Mouse (Mus musculus) heart, embryonic 12.5 days (tissue): ENCODE measurements around the gene Patj. TPM values are rescaled to one million over a fixed set of nuclear protein-coding genes. Genes with fewer than 3 reads are reported as not detected.

Experiments used
- ATAC-seq: fragments of 200-750 bp; cut with Nextera tagmentation; 2 replicates; pipeline ENCODE4 v1.8.0; 2017; ENCODE audit warnings: moderate TSS enrichment, moderate library complexity; ENCODE audit not compliant: insufficient number of reproducible peaks, low FRiP score
- H3K27ac ChIP-seq: fragments of 300-500 bp; sonication (generic); 2 replicates; pipeline ENCODE4 v1.5.1; 2016; ENCODE audit warnings: mild to moderate bottlenecking, moderate library complexity; ENCODE audit not compliant: poor library complexity, severe bottlenecking
- H3K27me3 ChIP-seq: fragments of 300-500 bp; sonication (generic); replicated peaks from 2 replicates; pipeline ENCODE4 v1.6.1; 2016; ENCODE audit warnings: mild to moderate bottlenecking, moderate library complexity
- H3K36me3 ChIP-seq: fragments of 300-500 bp; sonication (generic); 2 replicates; pipeline ENCODE4 v1.6.1; 2016; ENCODE audit warnings: mild to moderate bottlenecking, moderate library complexity
- H3K4me1 ChIP-seq: fragments of 300-500 bp; sonication (generic); replicated peaks from 2 replicates; pipeline ENCODE4 v1.6.1; 2016; ENCODE audit warnings: mild to moderate bottlenecking
- H3K4me2 ChIP-seq: fragments of 300-500 bp; sonication (generic); 2 replicates; pipeline ENCODE4 v1.6.1; 2016; ENCODE audit warnings: mild to moderate bottlenecking, moderate library complexity
- H3K4me3 ChIP-seq: fragments of 300-500 bp; sonication (generic); 2 replicates; pipeline ENCODE4 v1.5.1; 2016; ENCODE audit warnings: mild to moderate bottlenecking
- H3K9ac ChIP-seq: fragments of 300-500 bp; sonication (generic); 2 replicates; pipeline ENCODE4 v1.6.1; 2016; ENCODE audit warnings: mild to moderate bottlenecking, moderate library complexity
- H3K9me3 ChIP-seq: fragments of 300-500 bp; sonication (generic); replicated peaks from 2 replicates; pipeline ENCODE4 v1.6.1; 2016; ENCODE audit warnings: mild to moderate bottlenecking, moderate library complexity
- WGBS: fragments of 180-500 bp; shearing (Covaris S2); methylation state at CpG from one replicate; pipeline ENCODE4 v1.1.7; 2016; 5-methylcytosine and 5-hydroxymethylcytosine counted together
- polyA plus RNA-seq: library from polyadenylated mRNA; unstranded; fragments of >200 nt; fragmentation: Nextera tagmentation; extraction: Ambion mirVana; gene quantifications from 2 replicates; pipeline ENCODE4 v1.2.1, GENCODE M21; 2016

Gene Patj
- polyA plus RNA-seq, 1 experiment from 2014 or later: 14.8 TPM

DNA sequence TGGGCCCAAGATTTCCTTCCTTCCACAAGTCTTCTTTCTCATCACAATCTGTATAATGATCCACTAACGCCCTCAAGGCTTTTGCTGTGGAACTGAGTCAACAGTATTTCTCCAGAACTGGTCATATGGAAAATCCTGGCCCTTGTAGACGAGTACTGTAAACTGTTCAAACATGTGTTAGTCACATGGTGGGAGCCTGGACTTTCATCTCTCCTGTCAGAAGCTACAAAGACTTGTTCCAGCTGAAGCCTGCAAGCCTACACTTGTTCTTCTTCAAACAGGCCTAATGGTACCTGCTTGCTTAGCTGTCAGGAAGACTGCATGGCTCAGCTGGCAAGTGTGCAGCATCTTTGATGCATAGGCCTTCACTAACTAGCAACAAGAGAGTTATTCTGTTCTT lies 264.9 kb downstream of the Patj start:
- no peak overlapping the region for H3K27ac ChIP-seq
- no peaks in the 10 kb centered on the region for H3K27me3 ChIP-seq
- 68% methylated on average over 2 of the region's 2 CpGs for WGBS
- H3K36me3 ChIP-seq: 0 out of 2 replicates have a peak, but pooled peaks cover 6% of the 10 kb centered on the region
- no peak overlapping the region for H3K4me3 ChIP-seq
- peaks cover 12% of the 10 kb centered on the region; the same call in 1 of the 2 replicates for H3K9me3 ChIP-seq
- H3K4me2 ChIP-seq: no peak overlapping the region
- no peak overlapping the region for H3K9ac ChIP-seq
- no peak for ATAC-seq
- H3K4me1 ChIP-seq: 0 out of 2 replicates have a peak, but pooled peaks cover 7% of the 10 kb centered on the region

GRCm38 (mm10) chr4:98665884-98666283 lies 270.3 kb downstream of the Patj start:
- Histone ChIP-seq H3K27ac (no peak overlapping the region), H3K4me1 (peaks cover 11% of the 10 kb centered on the region; the same call in 1 of the 2 replicates), H3K4me3 (no peak overlapping the region), H3K4me2 (no peak overlapping the region), H3K27me3 (no peaks in the 10 kb centered on the region), H3K9me3 (peaks cover 12% of the 10 kb centered on the region; the same call in 1 of the 2 replicates), H3K9ac (no peak overlapping the region), H3K36me3 (0 out of 2 replicates have a peak, but pooled peaks cover 6% of the 10 kb centered on the region)
- ATAC-seq: no peak
- 89% methylated on average over 7 of the region's 7 CpGs for WGBS

DNA sequence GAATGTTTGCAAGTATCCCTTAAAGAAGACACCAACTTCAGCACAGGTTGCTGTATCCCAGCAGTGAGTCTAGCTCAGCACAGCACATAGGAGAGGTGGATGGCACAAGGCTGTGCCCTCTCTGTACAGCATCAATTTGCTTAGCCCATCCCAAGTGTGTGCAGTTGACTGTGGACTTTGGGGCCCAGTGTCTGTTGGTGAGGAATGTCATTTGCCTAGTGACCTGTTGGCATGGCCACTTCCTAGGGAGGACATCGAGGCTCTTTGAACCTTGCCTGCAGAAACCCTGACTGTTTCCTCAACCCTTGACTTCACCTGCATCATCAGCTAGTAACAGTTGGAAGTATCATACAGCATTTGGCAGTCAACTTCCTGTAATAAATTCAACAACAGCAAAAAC lies 270.9 kb downstream of the Patj start:
- no peak overlapping the region for H3K4me3 ChIP-seq
- no peak overlapping the region for H3K4me2 ChIP-seq
- no peak overlapping the region for H3K27ac ChIP-seq
- ATAC-seq: no peak
- 0 out of 2 replicates have a peak, but pooled peaks cover 6% of the 10 kb centered on the region for H3K36me3 ChIP-seq
- peaks cover 12% of the 10 kb centered on the region; the same call in 1 of the 2 replicates for H3K9me3 ChIP-seq
- no peaks in the 10 kb centered on the region for H3K27me3 ChIP-seq
- no peak overlapping the region for H3K9ac ChIP-seq
- H3K4me1 ChIP-seq: peaks cover 11% of the 10 kb centered on the region; the same call in 1 of the 2 replicates
- 79% methylated on average over 1 of the region's 1 CpGs for WGBS

DNA sequence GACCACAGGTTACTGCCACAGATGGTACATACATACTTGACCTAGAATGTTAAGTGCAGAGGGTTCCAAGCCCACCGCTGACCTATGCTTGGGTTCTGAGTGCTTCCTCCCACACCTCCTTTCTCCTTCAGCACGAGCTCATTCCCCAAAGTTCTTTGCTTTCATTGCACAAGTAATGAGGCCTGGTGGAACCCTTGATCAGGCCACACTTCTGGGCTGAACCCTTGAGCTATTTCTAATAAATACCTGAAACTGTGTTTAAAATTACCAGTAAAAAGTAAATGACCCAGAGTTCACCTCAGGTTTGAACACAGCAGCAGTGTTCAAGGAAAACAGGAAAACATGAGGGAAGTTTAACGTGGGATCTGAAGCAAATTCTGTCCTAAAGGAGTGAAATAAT lies 271.4 kb downstream of the Patj start:
- H3K27ac ChIP-seq: no peak overlapping the region

GRCm38 (mm10) chr4:98677506-98677905 lies 281.9 kb downstream of the Patj start:
- ATAC-seq: no peak
- Histone ChIP-seq H3K4me2 (no peak overlapping the region), H3K4me3 (no peak overlapping the region), H3K4me1 (no peaks in the 10 kb centered on the region), H3K9me3 (no peaks in the 10 kb centered on the region), H3K27ac (no peak overlapping the region), H3K36me3 (no peaks in the 10 kb centered on the region), H3K9ac (no peak overlapping the region), H3K27me3 (no peaks in the 10 kb centered on the region)
- 78% methylated on average over 9 of the region's 9 CpGs for WGBS

More for the DNA sequence above, 271.4 kb downstream of the Patj start:
- no peak for ATAC-seq
- Histone ChIP-seq H3K9me3 (peaks cover 12% of the 10 kb centered on the region; the same call in 1 of the 2 replicates), H3K9ac (no peak overlapping the region), H3K36me3 (0 out of 2 replicates have a peak, but pooled peaks cover 6% of the 10 kb centered on the region), H3K4me1 (peaks cover 11% of the 10 kb centered on the region; the same call in 1 of the 2 replicates), H3K4me3 (no peak overlapping the region), H3K27me3 (no peaks in the 10 kb centered on the region), H3K4me2 (no peak overlapping the region)
- WGBS: 80% methylated on average over 3 of the region's 3 CpGs

DNA sequence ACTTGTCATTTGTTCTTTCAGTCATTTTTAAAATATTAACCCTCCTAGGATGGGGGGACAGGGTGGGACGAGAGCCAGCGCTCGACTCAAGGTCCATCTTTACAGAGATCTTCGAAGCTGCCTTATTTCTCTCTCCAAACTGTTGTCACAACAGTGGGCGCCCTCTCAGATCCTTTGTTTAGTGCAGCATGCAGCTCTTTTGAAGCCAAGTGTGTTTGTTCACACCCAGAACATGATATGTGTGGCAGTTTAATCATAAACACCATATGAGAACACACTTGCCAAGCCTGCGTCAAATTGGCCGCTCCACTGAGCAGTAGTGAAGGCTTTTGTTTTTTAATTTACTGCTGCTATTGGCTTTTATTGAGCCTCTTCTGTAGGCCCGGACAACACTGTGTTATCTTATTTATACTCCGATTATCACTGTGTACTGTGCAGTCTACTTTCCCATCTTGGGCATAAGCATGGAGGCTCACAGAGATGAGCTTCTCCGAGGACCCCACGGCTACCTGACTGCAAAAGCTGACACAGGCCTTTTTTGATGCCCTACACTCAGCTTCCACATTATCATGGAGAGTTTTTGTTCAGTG lies 291.2 kb downstream of the Patj start:
- no peaks in the 10 kb centered on the region for H3K4me1 ChIP-seq
- H3K27ac ChIP-seq: no peak overlapping the region
- H3K9ac ChIP-seq: no peak overlapping the region
- peaks cover 3% of the 10 kb centered on the region; the same call in 1 of the 2 replicates for H3K9me3 ChIP-seq
- no peak for ATAC-seq
- WGBS: 86% methylated on average over 11 of the region's 11 CpGs
- H3K4me3 ChIP-seq: no peak overlapping the region
- H3K4me2 ChIP-seq: no peak overlapping the region
- H3K27me3 ChIP-seq: no peaks in the 10 kb centered on the region
- peaks cover 10% of the 10 kb centered on the region for H3K36me3 ChIP-seq

- no peak for ATAC-seq
- H3K4me1 ChIP-seq: no peaks in the 10 kb centered on the region
- peaks cover 10% of the 10 kb centered on the region for H3K36me3 ChIP-seq
- no peak overlapping the region for H3K4me3 ChIP-seq
- H3K27me3 ChIP-seq: no peaks in the 10 kb centered on the region
- peaks cover 3% of the 10 kb centered on the region; the same call in 1 of the 2 replicates for H3K9me3 ChIP-seq
- no peak overlapping the region for H3K27ac ChIP-seq
- no peak overlapping the region for H3K4me2 ChIP-seq
- 90% methylated on average over 11 of the region's 11 CpGs for WGBS
- no peak overlapping the region for H3K9ac ChIP-seq
Observed at GRCm38 (mm10) chr4:98688116-98688515, 292.5 kb downstream of the Patj start.

DNA sequence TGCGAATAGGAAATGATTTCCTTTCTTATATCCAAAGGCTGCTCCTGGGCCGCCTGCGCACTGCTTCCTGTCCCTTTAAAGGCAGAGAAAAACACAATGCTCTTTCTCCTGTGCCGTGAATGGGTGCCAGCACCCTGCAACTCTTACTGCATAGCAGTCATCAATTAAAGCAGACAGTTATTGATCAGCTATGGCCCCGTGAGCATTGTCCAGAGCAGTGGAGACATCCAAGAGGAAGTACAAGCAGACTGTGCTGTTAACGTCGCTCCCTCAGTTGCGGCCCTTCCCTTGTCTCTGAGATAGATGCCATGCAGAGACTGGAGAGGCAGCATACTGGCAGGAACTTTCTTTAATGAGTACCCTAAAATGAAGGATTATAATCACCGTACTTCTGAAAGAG lies 292.9 kb downstream of the Patj start:
- Histone ChIP-seq H3K9me3 (peaks cover 3% of the 10 kb centered on the region; the same call in 1 of the 2 replicates), H3K27ac (no peak overlapping the region), H3K36me3 (peaks cover 10% of the 10 kb centered on the region), H3K4me3 (no peak overlapping the region), H3K27me3 (no peaks in the 10 kb centered on the region), H3K9ac (no peak overlapping the region), H3K4me1 (peaks cover 4% of the 10 kb centered on the region), H3K4me2 (no peak overlapping the region)
- ATAC-seq: no peak
- WGBS: 82% methylated on average over 9 of the region's 9 CpGs

GRCm38 (mm10) chr4:98689988-98690387 lies 294.4 kb downstream of the Patj start:
- peaks cover 3% of the 10 kb centered on the region; the same call in 1 of the 2 replicates for H3K9me3 ChIP-seq
- no peak overlapping the region for H3K27ac ChIP-seq
- H3K9ac ChIP-seq: no peak overlapping the region
- ATAC-seq: no peak
- H3K36me3 ChIP-seq: peaks cover 10% of the 10 kb centered on the region
- H3K4me3 ChIP-seq: no peak overlapping the region
- 100% methylated on average over 1 of the region's 1 CpGs for WGBS
- no peaks in the 10 kb centered on the region for H3K27me3 ChIP-seq
- no peak overlapping the region for H3K4me2 ChIP-seq
- peaks cover 10% of the 10 kb centered on the region for H3K4me1 ChIP-seq

DNA sequence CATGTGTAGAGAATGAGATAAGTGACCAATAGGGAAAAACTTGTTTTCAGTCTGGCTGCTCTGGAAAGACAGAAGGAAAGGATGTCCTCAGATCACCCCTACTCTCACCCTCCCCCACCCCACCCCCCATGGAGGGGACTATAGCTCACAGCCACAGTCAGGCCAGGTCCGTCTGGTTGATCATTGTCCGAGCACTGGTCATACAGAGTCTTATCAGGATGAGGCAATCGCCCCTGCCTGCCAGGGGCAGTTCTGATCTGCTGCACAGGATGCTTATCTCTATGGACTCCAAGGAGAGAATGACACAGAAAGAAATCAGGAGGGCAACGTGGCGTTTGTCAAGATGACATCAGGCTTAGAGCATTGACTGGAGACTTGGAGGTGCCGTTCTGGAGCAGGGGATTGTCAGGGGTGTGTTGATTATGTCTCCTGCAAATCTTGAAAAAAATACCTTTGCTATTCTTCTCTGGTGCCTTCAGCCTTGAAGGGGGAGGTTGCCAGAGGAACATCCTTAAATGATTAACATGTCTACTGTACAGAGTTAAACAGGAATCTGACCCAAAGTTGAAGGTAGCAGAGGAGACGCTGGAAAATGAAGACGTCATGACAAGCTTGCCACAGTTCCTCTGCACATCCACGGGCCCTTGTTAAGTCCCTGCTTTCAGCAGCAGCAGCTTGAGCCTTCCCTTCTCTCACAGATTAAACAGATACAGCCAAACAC lies 298.0 kb downstream of the Patj start:
- peaks cover 10% of the 10 kb centered on the region for H3K4me1 ChIP-seq
- no peaks in the 10 kb centered on the region for H3K27me3 ChIP-seq
- no peak overlapping the region for H3K4me3 ChIP-seq
- ATAC-seq: no peak
- no peak overlapping the region for H3K27ac ChIP-seq
- H3K36me3 ChIP-seq: peaks cover 7% of the 10 kb centered on the region
- H3K9me3 ChIP-seq: peaks cover 3% of the 10 kb centered on the region; the same call in 1 of the 2 replicates
- WGBS: 10% methylated on average over 9 of the region's 9 CpGs
- no peak overlapping the region for H3K4me2 ChIP-seq
- H3K9ac ChIP-seq: no peak overlapping the region

- H3K4me3 ChIP-seq: no peak overlapping the region
- no peaks in the 10 kb centered on the region for H3K36me3 ChIP-seq
- no peak overlapping the region for H3K4me2 ChIP-seq
- WGBS: 77% methylated on average over 4 of the region's 4 CpGs
- H3K9me3 ChIP-seq: no peaks in the 10 kb centered on the region
- no peak overlapping the region for H3K9ac ChIP-seq
- ATAC-seq: no peak
- no peak overlapping the region for H3K27ac ChIP-seq
- H3K4me1 ChIP-seq: peaks cover 22% of the 10 kb centered on the region
- H3K27me3 ChIP-seq: no peaks in the 10 kb centered on the region
Observed at GRCm38 (mm10) chr4:98697932-98698331, 302.3 kb downstream of the Patj start.
